In genomic region chr12:76266875-76267274, GRCm38 (mm10) we compare ENCODE assay signal across 10 mouse cellular contexts. TPM values are rescaled to one million over a fixed set of nuclear protein-coding genes. Genes with fewer than 3 reads are reported as not detected.
DNase-seq lines count a peak whose midpoint lies in the region; ATAC-seq and TF ChIP-seq lines count a peak whose summit lies in the region.
"Had no signal": no experiment of that assay in that cellular context is flagged by ENCODE, and none has a peak within 500 bp of the region (broad histone marks: within the 10 kb centered on the region; RNA-seq: fewer than 3 reads in every experiment).

No protein-coding gene starts in this region.

- H3K4me2 ChIP-seq in limb, embryonic 11.5 days (ENCODE audit: low read depth, severe bottlenecking): no peak overlapping the region

- no peaks in the 10 kb centered on the region for H3K9me3 ChIP-seq in limb, embryonic 11.5 days (ENCODE audit: control insufficient read depth, low read length)
- no peaks in the 10 kb centered on the region for H3K9me3 ChIP-seq in limb, embryonic 10.5 days (replicated peaks)

- intact Hi-C loops in heart, postnatal 10 days (cut with DNase I): loop anchor here (2.0 to 10.0 kb wide), 3 partner anchors 74 to 338 kb away; no protein-coding TSS in a partner anchor

- H3K4me3 ChIP-seq in limb, embryonic 11.5 days (ENCODE audit: low read depth, low read length): no peak overlapping the region
- no peak overlapping the region for H3K4me3 ChIP-seq in limb, embryonic 10.5 days

- TF ChIP-seq POLR2A in brain, embryonic 14.5 days (IDR thresholded peaks at IDR 0.05; ENCODE audit: borderline replicate concordance, extremely low read depth, insufficient read depth, insufficient read length, poor library complexity, severe bottlenecking): no peak

- 84% methylated on average over 9 of the region's 9 CpGs for WGBS in limb, embryonic 11.5 days
- 88% methylated on average over 9 of the region's 9 CpGs for WGBS in limb, embryonic 10.5 days

- peak; percentile 29 for DNase-seq in cerebellum, adult 8-10 months
- no peak for DNase-seq in cerebellum, postnatal 36 days
- peak; percentile 35 for DNase-seq in limb, embryonic 11.5 days (ENCODE audit: low spot score)
- DNase-seq in limb, embryonic 10.5 days (ENCODE audit: low spot score): no peak
- peak; percentile 74 for DNase-seq in brain, embryonic 14.5 days (ENCODE audit: low read depth)
- peak; percentile 29 to 56 for DNase-seq in heart, postnatal 10 days
- DNase-seq in gastrocnemius, adult 8-10 months (ENCODE audit: low spot score in 2 of 2): no peak

- no peaks in the 10 kb centered on the region for H3K4me1 ChIP-seq in limb, embryonic 11.5 days (ENCODE audit: control insufficient read depth, insufficient read depth, low read length)
- no peaks in the 10 kb centered on the region for H3K4me1 ChIP-seq in limb, embryonic 10.5 days

- H3K36me3 ChIP-seq in limb, embryonic 11.5 days (ENCODE audit: control insufficient read depth, insufficient read depth, low read length): no peaks in the 10 kb centered on the region; the same call in 1 of the 2 replicates
- H3K36me3 ChIP-seq in limb, embryonic 10.5 days: peaks cover 38% of the 10 kb centered on the region

- no peak overlapping the region for H3K9ac ChIP-seq in limb, embryonic 11.5 days (ENCODE audit: low read length)

- H3K27me3 ChIP-seq in limb, embryonic 11.5 days (ENCODE audit: control insufficient read depth, insufficient read depth, low read length): no peaks in the 10 kb centered on the region
- no peaks in the 10 kb centered on the region for H3K27me3 ChIP-seq in limb, embryonic 10.5 days (ENCODE audit: low read depth, poor library complexity, severe bottlenecking)
- H3K27me3 ChIP-seq: Patski had no signal

- no peak overlapping the region for H3K27ac ChIP-seq in limb, embryonic 11.5 days (replicated peaks; ENCODE audit: low read depth, low read length)
- no peak overlapping the region for H3K27ac ChIP-seq in limb, embryonic 10.5 days

- peak; percentile 50; the same call in 1 of the 2 replicates for TF ChIP-seq CTCF in brain, embryonic 14.5 days (IDR thresholded peaks at IDR 0.05; ENCODE audit: borderline replicate concordance, extremely low read depth, insufficient read depth, insufficient read length)

- no peak for ATAC-seq in limb, embryonic 11.5 days (ENCODE audit: insufficient number of reproducible peaks, low FRiP score, low TSS enrichment, low read depth)
- ATAC-seq in monocyte, adult 5-6 weeks (replicated peaks; ENCODE audit: insufficient number of reproducible peaks, low FRiP score, low TSS enrichment, poor library complexity, severe bottlenecking): peak; percentile 75; the same call in 1 of the 2 replicates
- ATAC-seq: Patski had no signal

RNA-seq across cellular contexts. Expression of gene Mthfd1, which starts 11.8 kb away (rescaled TPM):
- 80.0 and 85.8 TPM in 2 replicates for polyA plus RNA-seq in limb, embryonic 11.5 days (2014; fragmentation: Nextera tagmentation; extraction: Ambion mirVana)
- 100 and 121 TPM in 2 replicates for polyA plus RNA-seq in limb, embryonic 10.5 days (2016; fragmentation: Nextera tagmentation; extraction: Ambion mirVana)
- 27.9 and 30.9 TPM in 2 replicates for polyA plus RNA-seq in brain, embryonic 14.5 days (2012; rRNA removed)
- total RNA-seq in heart, postnatal 10 days (2021): 10 to 100 TPM; 29.9 to 31.1 TPM
- total RNA-seq in monocyte, adult 5-6 weeks (2017): 16.1 to 31.0 TPM (median 19.5 TPM) in 3 replicates
- 10 to 100 TPM; 29.3 to 37.6 (median 32.7) TPM for total RNA-seq in gastrocnemius, adult 8-10 months (2022)

RNA-seq across cellular contexts. Expression of gene Tex21, which starts 20.3 kb away (rescaled TPM):
- polyA plus RNA-seq in limb, embryonic 11.5 days (2014; fragmentation: Nextera tagmentation; extraction: Ambion mirVana): 0.14 TPM in 1 of 2 replicates, not detected in the other
- not detected in 2 replicates for polyA plus RNA-seq in limb, embryonic 10.5 days (2016; fragmentation: Nextera tagmentation; extraction: Ambion mirVana)
- 0.04 TPM in 1 of 2 replicates, not detected in the other for polyA plus RNA-seq in brain, embryonic 14.5 days (2012; rRNA removed)
- total RNA-seq in heart, postnatal 10 days (2021): not detected
- total RNA-seq in monocyte, adult 5-6 weeks (2017): 1.3 TPM in 1 of 3 replicates, not detected in the others
- total RNA-seq in gastrocnemius, adult 8-10 months (2022): not detected
- total RNA-seq: heart, postnatal 14 days had no signal
- polyA plus RNA-seq: Patski had no signal

RNA-seq across cellular contexts. Expression of gene Akap5, which starts 57.8 kb away (rescaled TPM):
- polyA plus RNA-seq in limb, embryonic 11.5 days (2014; fragmentation: Nextera tagmentation; extraction: Ambion mirVana): 1.4 and 1.6 TPM in 2 replicates
- polyA plus RNA-seq in limb, embryonic 10.5 days (2016; fragmentation: Nextera tagmentation; extraction: Ambion mirVana): 1.2 and 1.9 TPM in 2 replicates
- 4.2 and 8.5 TPM in 2 replicates for polyA plus RNA-seq in brain, embryonic 14.5 days (2012; rRNA removed)
- total RNA-seq in heart, postnatal 10 days (2021): 1 to 10 TPM; 3.7 to 7.2 TPM
- 0.10 to 1.3 TPM (median 0.32 TPM) in 3 replicates for total RNA-seq in monocyte, adult 5-6 weeks (2017)
- total RNA-seq in gastrocnemius, adult 8-10 months (2022): under 1 TPM; 0.24 to 0.51 (median 0.39) TPM

Comparison
In these comparisons a context has a peak if more than half of its experiments do, and no peak if none do; other contexts are left out.
1. DNase-seq: peak in cerebellum, adult 8-10 months (single experiment), limb, embryonic 11.5 days (single experiment), brain, embryonic 14.5 days (single experiment) and heart, postnatal 10 days (2 of 2); none in cerebellum, postnatal 36 days (0 of 2), limb, embryonic 10.5 days (single experiment) and gastrocnemius, adult 8-10 months (0 of 2).